Mouse (Mus musculus) stomach, postnatal 0 days (tissue): ENCODE data around the gene Pot1b. TPM values are rescaled to one million over a fixed set of nuclear protein-coding genes. Genes with fewer than 3 reads are reported as not detected.

Experiments used
- ATAC-seq: fragments of 200-750 bp; cut with Nextera tagmentation; 2 replicates; pipeline ENCODE4 v1.8.0; 2017; ENCODE audit not compliant: low FRiP score, low TSS enrichment
- DNase-seq: peaks from one replicate; pipeline ENCODE4 v3.0.0-alpha.2; 2016; ENCODE audit warnings: low spot score
- H3K27ac ChIP-seq: fragments of 300-500 bp; sonication (generic); replicated peaks from 2 replicates; pipeline ENCODE4 v1.5.1; 2014; ENCODE audit warnings: mild to moderate bottlenecking, control low read depth
- H3K27me3 ChIP-seq: fragments of 300-500 bp; sonication (generic); 2 replicates; pipeline ENCODE4 v1.6.1; 2014; ENCODE audit warnings: low read length; ENCODE audit not compliant: control insufficient read depth, insufficient read depth
- H3K36me3 ChIP-seq: fragments of 300-500 bp; sonication (generic); 2 replicates; pipeline ENCODE4 v1.6.1; 2014; ENCODE audit warnings: low read length, mixed read lengths; ENCODE audit not compliant: control insufficient read depth, insufficient read depth
- H3K4me1 ChIP-seq: fragments of 300-500 bp; sonication (generic); replicated peaks from 2 replicates; pipeline ENCODE4 v1.6.1; 2014; ENCODE audit warnings: antibody characterized with exemption; ENCODE audit not compliant: control insufficient read depth, insufficient read depth
- H3K4me2 ChIP-seq: fragments of 300-500 bp; sonication (generic); replicated peaks from 2 replicates; pipeline ENCODE4 v1.6.1; 2014; ENCODE audit warnings: low read depth, mild to moderate bottlenecking, control low read depth, moderate library complexity
- H3K4me3 ChIP-seq: fragments of 300-500 bp; sonication (generic); 2 replicates; pipeline ENCODE4 v1.5.1; 2014; ENCODE audit warnings: low read depth, low read length, control low read depth
- H3K9ac ChIP-seq: fragments of 300-500 bp; sonication (generic); 2 replicates; pipeline ENCODE4 v1.6.1; 2014; ENCODE audit warnings: mild to moderate bottlenecking, low read length, control low read depth, mixed read lengths
- H3K9me3 ChIP-seq: fragments of 300-500 bp; sonication (generic); 2 replicates; pipeline ENCODE4 v1.6.1; 2016; ENCODE audit warnings: low read length; ENCODE audit not compliant: control insufficient read depth
- CTCF ChIP-seq: IDR thresholded peaks from 2 replicates; pipeline ENCODE4 v1.5.1; 2016; ENCODE audit warnings: antibody characterized with exemption, low read depth, mild to moderate bottlenecking, moderate library complexity
- EP300 ChIP-seq: optimal IDR thresholded peaks from 2 replicates; pipeline ENCODE3; 2016; ENCODE audit warnings: antibody characterized with exemption
- WGBS: fragments of 180-500 bp; shearing (Covaris S2); extraction: QIAGEN DNeasy Blood & Tissue Kit; methylation state at CpG from one replicate; pipeline ENCODE4 v1.1.7; 2014; 5-methylcytosine and 5-hydroxymethylcytosine counted together
- polyA plus RNA-seq: library from polyadenylated mRNA; unstranded; fragments of >200 nt; fragmentation: Nextera tagmentation; extraction: Ambion mirVana; gene quantifications from 2 replicates; pipeline ENCODE4 v1.2.1, GENCODE M21; 2015

The Pot1b gene
- polyA plus RNA-seq = 2.7 and 4.1 TPM in 2 replicates

DNA sequence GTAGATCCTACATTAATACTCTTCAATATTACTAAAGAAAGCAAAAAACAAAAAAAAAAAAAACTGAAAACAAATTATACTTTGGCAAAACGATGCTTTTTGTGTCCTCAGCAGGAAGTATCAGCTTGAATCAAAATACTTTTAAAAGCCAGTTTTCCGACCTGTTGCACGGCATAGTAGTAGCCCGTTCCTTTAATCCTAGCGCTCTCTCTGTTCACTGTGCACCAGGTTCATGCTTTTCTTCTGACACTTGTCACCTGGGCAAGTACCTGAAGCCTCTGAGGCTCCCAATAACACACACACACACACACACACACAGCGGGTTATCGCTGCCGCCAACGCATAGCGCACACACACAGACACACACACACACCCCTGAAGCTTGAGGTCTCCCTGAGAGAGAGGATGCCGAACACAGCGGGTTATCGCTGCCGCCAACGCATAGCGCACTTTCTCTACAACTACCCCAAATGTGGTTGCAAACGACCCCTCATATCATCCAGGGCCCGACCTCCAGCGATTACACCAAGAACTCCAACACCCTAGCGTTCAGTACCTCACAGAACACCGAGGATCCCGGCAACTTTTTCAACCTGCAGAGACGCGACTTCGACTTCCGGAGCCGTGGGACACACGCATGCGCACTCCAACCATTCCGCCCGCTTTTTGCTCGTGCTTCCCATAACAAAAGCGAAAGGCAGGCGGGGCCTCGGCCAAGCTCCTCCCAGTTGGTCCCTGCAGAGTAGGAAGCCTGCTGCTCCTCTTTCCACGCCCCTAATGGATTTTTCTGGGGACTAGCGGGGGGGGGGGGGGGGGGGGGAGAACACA, at the start of gene Pot1b:
TSS of gene Pot1b (minus strand) at position 645 of the 828 bp plus-strand sequence.
- DNase-seq (peak; percentile 97), ATAC-seq (peak; percentile 100)
- Histone ChIP-seq H3K9me3 (no peaks in the 10 kb centered on the region), H3K4me3 (peak within 1 kb of the TSS; percentile 66), H3K27ac (peak within 1 kb of the TSS; percentile 66), H3K4me1 (no peaks in the 10 kb centered on the region), H3K4me2 (peak within 1 kb of the TSS; percentile 75), H3K9ac (peak within 1 kb of the TSS; percentile 66), H3K36me3 (no peaks in the 10 kb centered on the region), H3K27me3 (no peaks in the 10 kb centered on the region)
- WGBS = under 1% methylated on average over 36 of the region's 37 CpGs
- TF ChIP-seq CTCF (peak; percentile 29), EP300 (no peak)

DNA sequence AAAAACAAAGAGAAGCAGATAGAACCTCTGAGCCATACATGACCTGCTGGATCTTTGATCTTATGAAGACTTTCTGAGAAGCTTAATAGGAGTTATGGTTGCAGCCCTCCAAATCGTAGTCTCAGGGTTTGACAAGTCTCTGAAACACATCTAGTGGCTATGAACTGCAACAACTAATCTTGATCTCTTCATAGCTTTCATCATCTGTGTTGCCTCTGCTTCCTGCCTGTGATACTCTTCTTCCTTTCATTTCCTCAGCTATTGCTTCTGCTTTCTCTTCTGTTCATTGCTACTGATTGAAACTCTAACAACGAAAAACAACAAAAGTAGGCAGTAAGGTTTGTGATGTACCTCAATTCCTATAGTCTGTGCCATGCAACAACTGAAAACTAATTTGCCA, 38.7 kb upstream of the Pot1b start:
- Histone ChIP-seq H3K27me3 (no peaks in the 10 kb centered on the region), H3K4me1 (no peaks in the 10 kb centered on the region), H3K27ac (no peak overlapping the region), H3K9me3 (no peaks in the 10 kb centered on the region), H3K4me2 (no peak overlapping the region), H3K36me3 (no peaks in the 10 kb centered on the region), H3K9ac (no peak overlapping the region), H3K4me3 (no peak overlapping the region)
- DNase-seq (no peak), ATAC-seq (no peak)
- WGBS = 72% methylated on average over 2 of the region's 2 CpGs
- TF ChIP-seq CTCF (no peak), EP300 (no peak)

DNA sequence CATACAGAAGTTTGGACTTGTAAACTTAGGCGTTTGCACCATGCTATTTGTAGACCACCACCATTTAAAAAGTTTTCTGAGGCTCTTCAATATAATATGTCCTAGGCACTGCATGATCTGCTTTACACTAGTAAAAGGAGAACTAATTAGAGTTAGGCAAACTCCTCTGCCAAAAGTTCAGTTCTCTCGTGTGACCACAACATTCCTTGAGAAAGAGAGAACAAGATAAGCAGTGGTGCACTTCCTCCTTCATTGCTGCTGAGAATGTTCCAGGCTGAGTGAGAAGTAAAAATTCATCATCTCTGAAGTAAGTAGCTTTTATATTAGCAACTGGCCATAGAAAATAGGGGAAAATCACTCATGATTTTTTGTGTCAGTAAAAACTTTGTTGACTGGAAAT, 37.4 kb upstream of the Pot1b start, which contains the start of gene Adgre4:
TSS of gene Adgre4 (plus strand) at position 199 of the 400 bp plus-strand sequence.
- ATAC-seq (no peak), DNase-seq (no peak)
- no peak within 1 kb of the TSS for H3K4me3 ChIP-seq
- no peaks in the 10 kb centered on the region for H3K27me3 ChIP-seq
- H3K4me1 ChIP-seq = no peaks in the 10 kb centered on the region
- no peaks in the 10 kb centered on the region for H3K9me3 ChIP-seq
- WGBS = 48% methylated on average over 2 of the region's 2 CpGs
- H3K4me2 ChIP-seq = no peak within 1 kb of the TSS
- H3K36me3 ChIP-seq = no peaks in the 10 kb centered on the region
- H3K27ac ChIP-seq = no peak within 1 kb of the TSS
- no peak within 1 kb of the TSS for H3K9ac ChIP-seq
- TF ChIP-seq EP300 (no peak), CTCF (no peak)

DNA sequence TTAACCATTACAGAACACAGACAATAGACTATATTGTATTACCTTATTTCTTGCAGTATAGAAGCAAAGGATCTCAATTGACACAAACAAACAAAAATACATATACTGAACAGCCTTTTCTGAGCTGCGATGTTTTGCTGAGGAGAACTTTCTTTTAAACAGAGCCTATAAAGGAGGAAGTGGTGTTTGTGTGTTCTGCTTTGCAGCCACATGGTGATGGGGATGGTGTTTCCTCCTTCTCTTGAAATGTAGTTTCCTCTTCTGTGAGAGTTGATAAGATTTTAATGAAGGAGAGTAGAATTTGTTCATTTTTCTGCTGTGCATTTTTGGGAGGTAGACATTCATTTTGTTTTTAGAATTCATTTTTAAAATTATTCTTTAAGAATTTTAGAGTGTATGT, 24.2 kb upstream of the Pot1b start:
- Histone ChIP-seq H3K27me3 (no peaks in the 10 kb centered on the region), H3K9me3 (no peaks in the 10 kb centered on the region), H3K4me3 (no peak overlapping the region), H3K27ac (no peak overlapping the region), H3K4me1 (no peaks in the 10 kb centered on the region), H3K9ac (no peak overlapping the region), H3K36me3 (no peaks in the 10 kb centered on the region), H3K4me2 (no peak overlapping the region)
- DNase-seq = no peak
- ATAC-seq = no peak
- TF ChIP-seq CTCF = no peak
- no peak for TF ChIP-seq EP300
- WGBS = 59% methylated on average over 1 of the region's 1 CpGs

DNA sequence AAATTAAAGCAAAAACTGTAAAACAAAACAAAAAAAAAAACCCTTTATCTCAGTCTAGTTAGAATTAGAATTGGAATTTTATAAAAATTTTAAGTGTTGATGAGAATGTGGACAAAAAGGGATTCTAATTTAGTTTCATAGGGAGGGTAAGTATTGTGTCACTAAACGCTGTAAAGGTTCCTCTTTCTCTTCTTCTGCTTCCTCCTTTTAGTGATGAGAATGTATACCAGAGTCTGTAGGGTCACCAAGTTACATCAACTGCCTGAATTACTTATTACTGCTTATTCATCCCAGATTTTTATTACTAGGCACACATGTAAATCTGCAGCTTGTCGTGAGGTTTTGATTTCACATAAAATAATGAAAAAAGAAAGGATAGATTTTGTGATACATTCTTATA, 13.8 kb upstream of the Pot1b start:
- no peaks in the 10 kb centered on the region for H3K36me3 ChIP-seq
- no peaks in the 10 kb centered on the region for H3K9me3 ChIP-seq
- no peak overlapping the region for H3K27ac ChIP-seq
- ATAC-seq (no peak), DNase-seq (no peak)
- no peak overlapping the region for H3K9ac ChIP-seq
- WGBS = 65% methylated on average over 2 of the region's 2 CpGs
- TF ChIP-seq CTCF (no peak), EP300 (no peak)
- H3K4me3 ChIP-seq = no peak overlapping the region
- no peaks in the 10 kb centered on the region for H3K4me1 ChIP-seq
- H3K4me2 ChIP-seq = no peak overlapping the region
- H3K27me3 ChIP-seq = no peaks in the 10 kb centered on the region

DNA sequence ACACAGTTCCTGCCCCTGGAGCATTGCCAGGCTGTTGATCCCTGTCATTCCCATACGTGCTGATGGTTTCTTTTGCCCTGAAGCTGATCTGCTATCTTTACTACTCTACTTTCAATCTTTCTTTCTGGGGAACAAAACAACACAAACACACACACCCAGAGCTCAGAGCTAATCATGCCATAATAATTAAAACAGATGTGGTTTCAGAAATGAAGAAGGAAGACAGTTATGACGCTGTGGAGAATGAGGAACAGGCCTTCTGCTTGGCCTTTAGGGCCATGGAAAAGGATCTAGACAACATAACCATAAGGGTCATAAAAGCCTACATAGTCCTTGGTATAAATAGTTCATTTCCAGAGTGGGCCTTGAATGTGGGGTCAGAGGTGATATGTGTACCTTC, 9.8 kb upstream of the Pot1b start:
- no peak for ATAC-seq
- DNase-seq = no peak
- Histone ChIP-seq H3K4me2 (no peak overlapping the region), H3K9me3 (no peaks in the 10 kb centered on the region), H3K27ac (no peak overlapping the region), H3K36me3 (no peaks in the 10 kb centered on the region), H3K9ac (no peak overlapping the region), H3K4me1 (no peaks in the 10 kb centered on the region), H3K27me3 (no peaks in the 10 kb centered on the region), H3K4me3 (no peak overlapping the region)
- WGBS = 58% methylated on average over 2 of the region's 2 CpGs
- no peak for TF ChIP-seq CTCF
- TF ChIP-seq EP300 = no peak
